In the genomic region with DNA sequence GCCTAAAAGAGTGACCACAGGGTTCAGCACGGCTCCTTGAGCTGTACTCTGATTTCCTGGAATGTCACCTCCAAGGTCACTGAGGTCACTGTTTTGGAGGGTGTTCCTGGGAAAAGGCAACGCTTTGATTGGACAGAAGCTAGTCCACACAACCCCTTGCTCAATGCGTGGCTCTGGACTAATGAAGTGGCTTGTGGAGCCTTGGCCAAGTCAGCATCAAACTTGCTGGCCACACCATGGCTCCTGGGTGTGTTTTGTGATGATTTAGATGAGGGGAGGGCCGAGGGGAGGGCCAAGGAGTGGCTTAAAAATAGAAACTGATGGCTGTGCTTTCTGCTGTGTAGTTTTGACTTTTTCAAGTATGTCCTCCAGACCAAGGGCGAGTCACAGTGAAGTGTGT, we compare ENCODE assay signal across 11 mouse cellular contexts. TPM values are rescaled to one million over a fixed set of nuclear protein-coding genes. Genes with fewer than 3 reads are reported as not detected.
DNase-seq lines count a peak whose midpoint lies in the region; ATAC-seq and TF ChIP-seq lines count a peak whose summit lies in the region.
"Had no signal": no experiment of that assay in that cellular context is flagged by ENCODE, and none has a peak within 500 bp of the region (broad histone marks: within the 10 kb centered on the region; RNA-seq: fewer than 3 reads in every experiment).

No protein-coding gene starts in this region.

- no peak for ATAC-seq in intestine, embryonic 14.5 days (replicated peaks; ENCODE audit: low FRiP score, low TSS enrichment, low read depth)
- no peak for ATAC-seq in intestine, postnatal 0 days

- H3K9me3 ChIP-seq in intestine, embryonic 14.5 days (ENCODE audit: control insufficient read depth, low read length), result no peaks in the 10 kb centered on the region
- H3K9me3 ChIP-seq in intestine, postnatal 0 days (ENCODE audit: control insufficient read depth), result no peaks in the 10 kb centered on the region
- H3K9me3 ChIP-seq: embryonic facial prominence, embryonic 15.5 days; hindbrain, embryonic 15.5 days had no signal

- H3K27me3 ChIP-seq in intestine, embryonic 14.5 days (replicated peaks; ENCODE audit: control insufficient read depth, insufficient read depth, low read length), result no peaks in the 10 kb centered on the region
- no peaks in the 10 kb centered on the region for H3K27me3 ChIP-seq in intestine, postnatal 0 days (replicated peaks; ENCODE audit: control insufficient read depth, insufficient read depth, low read length)
- H3K27me3 ChIP-seq: embryonic facial prominence, embryonic 15.5 days; hindbrain, embryonic 15.5 days had no signal

- H3K4me1 ChIP-seq in intestine, embryonic 14.5 days (replicated peaks; ENCODE audit: control insufficient read depth, insufficient read depth, low read length), result no peaks in the 10 kb centered on the region
- H3K4me1 ChIP-seq in intestine, postnatal 0 days (replicated peaks; ENCODE audit: control insufficient read depth, insufficient read depth, low read length), result no peaks in the 10 kb centered on the region
- H3K4me1 ChIP-seq: embryonic facial prominence, embryonic 15.5 days; hindbrain, embryonic 15.5 days had no signal

- no peak overlapping the region for H3K4me2 ChIP-seq in intestine, embryonic 14.5 days (ENCODE audit: low read length)
- no peak overlapping the region for H3K4me2 ChIP-seq in intestine, postnatal 0 days (replicated peaks; ENCODE audit: low read depth)
- H3K4me2 ChIP-seq: embryonic facial prominence, embryonic 15.5 days; hindbrain, embryonic 15.5 days had no signal

- 56% methylated on average over 5 of the region's 5 CpGs for WGBS in intestine, embryonic 14.5 days
- 57% methylated on average over 5 of the region's 5 CpGs for WGBS in intestine, postnatal 0 days

- no peak for TF ChIP-seq CTCF in intestine, postnatal 0 days (IDR thresholded peaks at IDR 0.05; ENCODE audit: low read depth)

- no peak overlapping the region for H3K4me3 ChIP-seq in intestine, embryonic 14.5 days (ENCODE audit: low read depth, low read length)
- H3K4me3 ChIP-seq in intestine, postnatal 0 days (ENCODE audit: low read depth, low read length), result no peak overlapping the region
- H3K4me3 ChIP-seq: embryonic facial prominence, embryonic 15.5 days; hindbrain, embryonic 15.5 days had no signal

- intact Hi-C loops in gastrocnemius, postnatal 14 days (cut with DNase I; ENCODE audit: low total_unique reads), result no loop called here
- intact Hi-C loops in left cerebral cortex, postnatal 25 days (cut with DNase I), result no loop called here

- no peak overlapping the region for H3K9ac ChIP-seq in intestine, embryonic 14.5 days (ENCODE audit: low read length)
- H3K9ac ChIP-seq in intestine, postnatal 0 days (ENCODE audit: low read depth, low read length), result no peak overlapping the region
- H3K9ac ChIP-seq: embryonic facial prominence, embryonic 15.5 days; hindbrain, embryonic 15.5 days had no signal

- DNase-seq in intestine, embryonic 14.5 days (ENCODE audit: low spot score), result peak; percentile 46
- peak; percentile 51 for DNase-seq in gastrocnemius, postnatal 14 days
- DNase-seq in kidney, adult 8-10 months, result peak; percentile 55 to 78
- peak; percentile 65 to 82 for DNase-seq in lung, postnatal 4 days
- DNase-seq in thymus, adult 18-20 months, result no peak
- DNase-seq in left cerebral cortex, postnatal 25 days (ENCODE audit: low spot score in 2 of 2), result no peak
- DNase-seq in right cerebral cortex, postnatal 14 days, result no peak
- DNase-seq: spleen, adult 18-20 months had no signal

- no peak overlapping the region for H3K27ac ChIP-seq in intestine, embryonic 14.5 days (ENCODE audit: low read depth)
- no peak overlapping the region for H3K27ac ChIP-seq in intestine, postnatal 0 days (ENCODE audit: low read depth, low read length)
- H3K27ac ChIP-seq: embryonic facial prominence, embryonic 15.5 days; hindbrain, embryonic 15.5 days had no signal

- no peaks in the 10 kb centered on the region for H3K36me3 ChIP-seq in intestine, embryonic 14.5 days (ENCODE audit: control insufficient read depth, insufficient read depth, low read length)
- H3K36me3 ChIP-seq in intestine, postnatal 0 days (ENCODE audit: control insufficient read depth, insufficient read depth), result no peaks in the 10 kb centered on the region
- H3K36me3 ChIP-seq: embryonic facial prominence, embryonic 15.5 days; hindbrain, embryonic 15.5 days had no signal

RNA-seq across cellular contexts. Expression of a gene that starts 24.0 kb away (rescaled TPM):
- polyA plus RNA-seq in intestine, embryonic 14.5 days (2014; fragmentation: Nextera tagmentation; extraction: Ambion mirVana), result 26.5 and 28.4 TPM in 2 replicates
- polyA plus RNA-seq in intestine, postnatal 0 days (2015; fragmentation: Nextera tagmentation; extraction: Ambion mirVana), result 11.6 and 13.0 TPM in 2 replicates
- total RNA-seq in gastrocnemius, postnatal 14 days (2021), result 10 to 100 TPM; 48.0 to 56.4 TPM
- total RNA-seq in left cerebral cortex, postnatal 25 days (2021), result 10 to 100 TPM; 29.9 to 35.4 TPM

Comparison
In these comparisons a context has a peak if more than half of its experiments do, and no peak if none do; other contexts are left out.
1. DNase-seq: peak in intestine, embryonic 14.5 days (single experiment), gastrocnemius, postnatal 14 days (single experiment), kidney, adult 8-10 months (2 of 2) and lung, postnatal 4 days (2 of 2); none in thymus, adult 18-20 months (0 of 2), left cerebral cortex, postnatal 25 days (0 of 2) and right cerebral cortex, postnatal 14 days (single experiment).